Mouse (Mus musculus): ENCODE results near the gene Scn8a.

Gene Scn8a

GRCm38 (mm10) chr15:101092829-101093648 is 223.4 kb downstream of the Scn8a start:
- DNase-seq (ENCODE audit: extremely low spot score), result peak; percentile 84

GRCm38 (mm10) chr15:101093988-101094387 is 224.3 kb downstream of the Scn8a start:
- no peak for DNase-seq (ENCODE audit: extremely low spot score)

GRCm38 (mm10) chr15:101094979-101095378 is 225.3 kb downstream of the Scn8a start:
- peak; percentile 68 for DNase-seq (ENCODE audit: extremely low spot score)

GRCm38 (mm10) chr15:101095392-101095791 is 225.7 kb downstream of the Scn8a start:
- peak; percentile 63 for DNase-seq (ENCODE audit: extremely low spot score)

All from embryo, embryonic 9.5 days (tissue).